Mouse (Mus musculus): ENCODE measurements around the gene AI987944. TPM values are rescaled to one million over a fixed set of nuclear protein-coding genes. Genes with fewer than 3 reads are reported as not detected.

Gene AI987944
- polyA plus RNA-seq (2015; fragmentation: Nextera tagmentation; extraction: Ambion mirVana) = 14.8 and 15.2 TPM in 2 replicates

GRCm38 (mm10) chr7:41393048-41393971, at the start of gene AI987944:
AI987944 (minus strand) TSS chr7:41393379.
- DNase-seq (ENCODE audit: low spot score) = peak; percentile 93

- DNase-seq (ENCODE audit: low spot score) = no peak
These were observed 951 bp upstream of the AI987944 start for GRCm38 (mm10) chr7:41394130-41394529.

Other genes with a start within 250 kb of the AI987944 start
- gene Gm5592, start 239.5 kb downstream of the AI987944 start, polyA plus RNA-seq (2015; fragmentation: Nextera tagmentation; extraction: Ambion mirVana) = not detected in 2 replicates
- gene Vmn2r57, start 55.3 kb upstream of the AI987944 start, polyA plus RNA-seq (2015; fragmentation: Nextera tagmentation; extraction: Ambion mirVana) = 0.07 and 0.13 TPM in 2 replicates
- 0.04 and 0.05 TPM in 2 replicates for gene Gm20449, start 106.0 kb upstream of the AI987944 start, polyA plus RNA-seq (2015; fragmentation: Nextera tagmentation; extraction: Ambion mirVana)
- 10.8 and 12.5 TPM in 2 replicates for gene AW146154, start 106.5 kb upstream of the AI987944 start, polyA plus RNA-seq (2015; fragmentation: Nextera tagmentation; extraction: Ambion mirVana)
- gene Gm6871, start 180.3 kb upstream of the AI987944 start, polyA plus RNA-seq (2015; fragmentation: Nextera tagmentation; extraction: Ambion mirVana) = 0.09 TPM in 1 of 2 replicates, not detected in the other
- 12.1 and 13.0 TPM in 2 replicates for gene 2610021A01Rik, start 205.9 kb upstream of the AI987944 start, polyA plus RNA-seq (2015; fragmentation: Nextera tagmentation; extraction: Ambion mirVana)
- 8.4 and 8.8 TPM in 2 replicates for gene Zfp788, start 239.8 kb upstream of the AI987944 start, polyA plus RNA-seq (2015; fragmentation: Nextera tagmentation; extraction: Ambion mirVana)

Measured in thymus, postnatal 0 days (tissue).